Comparison of ENCODE assay signal across 8 mouse cellular contexts in the genomic region with DNA sequence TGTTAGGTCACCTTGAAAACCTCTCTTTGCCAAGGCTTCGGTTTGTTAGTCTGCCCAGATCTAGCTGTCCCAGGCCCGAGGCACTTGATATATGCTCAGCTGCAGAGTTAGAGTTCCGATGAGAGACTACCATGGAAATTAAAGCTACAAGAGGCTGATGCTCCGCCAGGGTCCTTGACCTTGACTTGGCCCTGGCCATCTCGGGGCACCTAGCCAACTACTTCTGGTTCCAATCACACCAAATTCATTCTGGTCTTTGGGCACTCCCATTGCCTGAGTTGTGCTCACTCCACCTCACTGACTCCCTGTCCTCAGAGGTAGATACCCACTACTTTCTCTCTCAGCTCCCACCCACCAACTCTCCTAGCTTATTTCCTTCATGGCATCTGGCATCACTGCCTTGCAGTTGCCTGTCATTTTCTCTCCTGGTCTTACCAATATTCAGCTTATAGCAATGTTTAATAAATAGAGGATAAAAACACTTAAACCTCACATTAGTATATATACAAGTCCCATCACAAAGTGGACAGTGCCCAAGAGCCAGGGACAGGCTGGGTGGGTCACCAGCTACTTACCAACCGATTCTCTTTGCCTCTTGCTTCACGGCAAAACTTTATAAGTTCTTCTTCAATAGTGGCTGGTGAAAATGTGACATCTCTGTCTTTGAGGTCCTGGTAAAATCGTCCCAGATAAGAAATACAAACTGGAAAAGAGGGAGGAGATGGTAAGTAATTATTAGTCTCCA. TPM values are rescaled to one million over a fixed set of nuclear protein-coding genes. Genes with fewer than 3 reads are reported as not detected.
DNase-seq lines count a peak whose midpoint lies in the region; ATAC-seq and TF ChIP-seq lines count a peak whose summit lies in the region.

No protein-coding gene starts in this region.

- DNase-seq in lung, embryonic 14.5 days, result peak; percentile 3
- no peak for DNase-seq in lung, adult 18-20 months
- DNase-seq in hindbrain, postnatal 0 days (ENCODE audit: low spot score), result no peak
- DNase-seq in retina, postnatal 1 day, result no peak
- DNase-seq in spleen, adult 12 weeks (ENCODE audit: low spot score), result no peak
- DNase-seq in lung, postnatal 25 days (ENCODE audit: low spot score), result no peak

- 64% methylated on average over 8 of the region's 8 CpGs for WGBS in lung, embryonic 14.5 days
- WGBS in embryonic facial prominence, embryonic 12.5 days, result 64% methylated on average over 8 of the region's 8 CpGs
- 64% methylated on average over 8 of the region's 8 CpGs for WGBS in hindbrain, postnatal 0 days
- 78% methylated on average over 8 of the region's 8 CpGs for WGBS in macrophage (ENCODE audit: missing documents)

- H3K9me3 ChIP-seq in lung, embryonic 14.5 days (ENCODE audit: low read depth, low read length), result no peaks in the 10 kb centered on the region
- no peaks in the 10 kb centered on the region for H3K9me3 ChIP-seq in embryonic facial prominence, embryonic 12.5 days
- H3K9me3 ChIP-seq in hindbrain, postnatal 0 days (ENCODE audit: low read length), result no peaks in the 10 kb centered on the region

- H3K36me3 ChIP-seq in lung, embryonic 14.5 days (ENCODE audit: insufficient read depth), result peaks cover 38% of the 10 kb centered on the region
- H3K36me3 ChIP-seq in embryonic facial prominence, embryonic 12.5 days, result peaks cover 29% of the 10 kb centered on the region
- H3K36me3 ChIP-seq in hindbrain, postnatal 0 days (ENCODE audit: insufficient read depth, low read length), result peaks cover 36% of the 10 kb centered on the region
- H3K36me3 ChIP-seq in macrophage (ENCODE audit: inconsistent target), result peaks cover 16% of the 10 kb centered on the region; the same call in 1 of the 2 replicates

- peak overlapping the region; percentile 94 for H3K4me3 ChIP-seq in lung, embryonic 14.5 days (ENCODE audit: low read depth, low read length)
- H3K4me3 ChIP-seq in embryonic facial prominence, embryonic 12.5 days, result peak overlapping the region; percentile 95
- peak overlapping the region; percentile 81 for H3K4me3 ChIP-seq in hindbrain, postnatal 0 days (ENCODE audit: low read length)
- H3K4me3 ChIP-seq in macrophage (ENCODE audit: inconsistent target), result peak overlapping the region; percentile 81

- H3K9ac ChIP-seq in lung, embryonic 14.5 days, result peak overlapping the region; percentile 93
- H3K9ac ChIP-seq in embryonic facial prominence, embryonic 12.5 days, result peak overlapping the region; percentile 94
- peak overlapping the region; percentile 84 for H3K9ac ChIP-seq in hindbrain, postnatal 0 days (replicated peaks; ENCODE audit: low read length)

- no peak overlapping the region for H3K27ac ChIP-seq in lung, embryonic 14.5 days (ENCODE audit: low read depth)
- H3K27ac ChIP-seq in embryonic facial prominence, embryonic 12.5 days, result no peak overlapping the region
- no peak overlapping the region for H3K27ac ChIP-seq in hindbrain, postnatal 0 days
- peak overlapping the region; percentile 77 for H3K27ac ChIP-seq in macrophage

- H3K4me1 ChIP-seq in lung, embryonic 14.5 days (ENCODE audit: insufficient read depth), result no peaks in the 10 kb centered on the region; the same call in 1 of the 2 replicates
- peaks cover 20% of the 10 kb centered on the region for H3K4me1 ChIP-seq in embryonic facial prominence, embryonic 12.5 days
- H3K4me1 ChIP-seq in hindbrain, postnatal 0 days (ENCODE audit: insufficient read depth, low read length), result peaks cover 11% of the 10 kb centered on the region; the same call in 1 of the 2 replicates

- H3K4me2 ChIP-seq in lung, embryonic 14.5 days, result peak overlapping the region; percentile 69
- peak overlapping the region; percentile 72 for H3K4me2 ChIP-seq in embryonic facial prominence, embryonic 12.5 days (replicated peaks)
- H3K4me2 ChIP-seq in hindbrain, postnatal 0 days (ENCODE audit: low read depth, low read length), result peak overlapping the region; percentile 87

- no peak for ATAC-seq in lung, embryonic 14.5 days (ENCODE audit: insufficient read depth)
- ATAC-seq in embryonic facial prominence, embryonic 12.5 days (ENCODE audit: insufficient number of reproducible peaks, insufficient read depth, low FRiP score, low TSS enrichment), result no peak
- ATAC-seq in hindbrain, postnatal 0 days, result no peak

- peaks cover 31% of the 10 kb centered on the region for H3K79me2 ChIP-seq in macrophage (ENCODE audit: inconsistent target)

- TF ChIP-seq CTCF in lung, embryonic 14.5 days (IDR thresholded peaks at IDR 0.05; ENCODE audit: low read depth), result no peak
- no peak for TF ChIP-seq CTCF in hindbrain, postnatal 0 days (IDR thresholded peaks at IDR 0.05; ENCODE audit: low read depth)

- no peaks in the 10 kb centered on the region for H3K27me3 ChIP-seq in lung, embryonic 14.5 days (ENCODE audit: insufficient read depth, low read length)
- H3K27me3 ChIP-seq in embryonic facial prominence, embryonic 12.5 days, result no peaks in the 10 kb centered on the region
- no peaks in the 10 kb centered on the region for H3K27me3 ChIP-seq in hindbrain, postnatal 0 days (ENCODE audit: insufficient read depth, low read length)

RNA-seq across cellular contexts. Expression of a gene that starts 1.1 kb away (rescaled TPM):
- polyA plus RNA-seq in lung, embryonic 14.5 days (2014; fragmentation: Nextera tagmentation; extraction: Ambion mirVana), result 246 and 279 TPM in 2 replicates
- polyA plus RNA-seq in embryonic facial prominence, embryonic 12.5 days (2016; fragmentation: Nextera tagmentation; extraction: Ambion mirVana), result 239 and 261 TPM in 2 replicates
- 29.4 and 29.7 TPM in 2 replicates for total RNA-seq in hindbrain, postnatal 0 days (2014; rRNA removed)
- polyA plus RNA-seq in hindbrain, postnatal 0 days (2015; fragmentation: Nextera tagmentation; extraction: Ambion mirVana), result 119 and 122 TPM in 2 replicates
- total RNA-seq in macrophage (2018; cell fraction: chromatin; rRNA removed), result 10 to 100 TPM; 14.5 to 56.9 (median 33.4) TPM
- 100 to 1,000 TPM; 155 to 252 (median 182) TPM for total RNA-seq in macrophage (2018; cell fraction: cytosol; rRNA removed)
- total RNA-seq in macrophage (2018; cell fraction: nucleus; rRNA removed), result 100 to 1,000 TPM in 8 of 26 experiments, 10 to 100 TPM in 18; 34.4 to 153 (median 90.6) TPM
- 146 to 286 TPM (median 195 TPM) in 3 replicates for polyA plus RNA-seq in macrophage (2018)

RNA-seq across cellular contexts. Expression of a gene that starts 3.4 kb away (rescaled TPM):
- polyA plus RNA-seq in lung, embryonic 14.5 days (2014; fragmentation: Nextera tagmentation; extraction: Ambion mirVana), result 22.2 and 25.3 TPM in 2 replicates
- polyA plus RNA-seq in embryonic facial prominence, embryonic 12.5 days (2016; fragmentation: Nextera tagmentation; extraction: Ambion mirVana), result 27.2 and 27.9 TPM in 2 replicates
- total RNA-seq in hindbrain, postnatal 0 days (2014; rRNA removed), result 74.0 and 86.2 TPM in 2 replicates
- polyA plus RNA-seq in hindbrain, postnatal 0 days (2015; fragmentation: Nextera tagmentation; extraction: Ambion mirVana), result 9.3 and 10.1 TPM in 2 replicates
- total RNA-seq in macrophage (2018; cell fraction: chromatin; rRNA removed), result 10 to 100 TPM in 5 of 26 experiments, 1 to 10 TPM in 21; 3.6 to 14.8 (median 7.9) TPM
- 10 to 100 TPM in 15 of 26 experiments, 1 to 10 TPM in 11; 6.9 to 15.0 (median 10.3) TPM for total RNA-seq in macrophage (2018; cell fraction: cytosol; rRNA removed)
- 10 to 100 TPM in 20 of 26 experiments, 1 to 10 TPM in 6; 6.4 to 27.2 (median 14.1) TPM for total RNA-seq in macrophage (2018; cell fraction: nucleus; rRNA removed)
- polyA plus RNA-seq in macrophage (2018), result 7.7 to 8.1 TPM (median 7.8 TPM) in 3 replicates
